Mouse (Mus musculus): ENCODE data around the gene Asb10. TPM values are rescaled to one million over a fixed set of nuclear protein-coding genes. Genes with fewer than 3 reads are reported as not detected.
A peak's percentile ranks its signal among the peaks of the same experiment; 100 is the strongest.

Gene Asb10
- polyA plus RNA-seq, 1 experiment from 2014 or later = 6.3 TPM

- 45% methylated on average over 5 of the region's 5 CpGs for WGBS
- H3K9ac ChIP-seq (ENCODE audit: low read length) = no peak overlapping the region
- peaks cover 25% of the 10 kb centered on the region for H3K27me3 ChIP-seq (ENCODE audit: control insufficient read depth, insufficient read depth, low read length)
- no peaks in the 10 kb centered on the region for H3K9me3 ChIP-seq (ENCODE audit: control insufficient read depth, low read length)
- no peak for ATAC-seq (ENCODE audit: insufficient number of reproducible peaks, insufficient read depth, low FRiP score, low read depth)
- no peak overlapping the region for H3K27ac ChIP-seq (replicated peaks in 1 of 2; ENCODE audit: control insufficient read depth in 1 of 2, insufficient read depth in 1 of 2, low read depth in 2 of 2, low read length in 2 of 2)
- H3K4me1 ChIP-seq (ENCODE audit: control insufficient read depth in 2 of 2, insufficient read depth in 2 of 2, low read length in 2 of 2) = 0 out of 4 replicates have a peak, but pooled peaks cover 0 to 1% of the 10 kb centered on the region in 2 experiments
- no peak overlapping the region for H3K4me2 ChIP-seq (ENCODE audit: low read length)
- no peaks in the 10 kb centered on the region; the same call in 1 of the 2 replicates for H3K36me3 ChIP-seq (ENCODE audit: control insufficient read depth, insufficient read depth, low read length)
- H3K4me3 ChIP-seq (ENCODE audit: control insufficient read depth in 1 of 2, insufficient read depth in 1 of 2, low read depth in 1 of 2, low read length in 2 of 2) = no peak overlapping the region
These were observed 6.5 kb downstream of the Asb10 start for GRCm38 (mm10) chr5:24534292-24534691.

- Histone ChIP-seq H3K4me3 (ENCODE audit: control insufficient read depth in 1 of 2, insufficient read depth in 1 of 2, low read depth in 1 of 2, low read length in 2 of 2) (no peak overlapping the region), H3K4me2 (ENCODE audit: low read length) (no peak overlapping the region), H3K9ac (ENCODE audit: low read length) (no peak overlapping the region), H3K9me3 (ENCODE audit: control insufficient read depth, low read length) (no peaks in the 10 kb centered on the region), H3K27me3 (ENCODE audit: control insufficient read depth, insufficient read depth, low read length) (peaks cover 34% of the 10 kb centered on the region), H3K36me3 (ENCODE audit: control insufficient read depth, insufficient read depth, low read length) (no peaks in the 10 kb centered on the region; the same call in 1 of the 2 replicates), H3K27ac (replicated peaks in 1 of 2; ENCODE audit: control insufficient read depth in 1 of 2, insufficient read depth in 1 of 2, low read depth in 2 of 2, low read length in 2 of 2) (no peak overlapping the region), H3K4me1 (ENCODE audit: control insufficient read depth in 2 of 2, insufficient read depth in 2 of 2, low read length in 2 of 2) (no peaks in the 10 kb centered on the region)
- no peak for ATAC-seq (ENCODE audit: insufficient number of reproducible peaks, insufficient read depth, low FRiP score, low read depth)
- WGBS = 61% methylated on average over 11 of the region's 11 CpGs
These were observed 7.4 kb downstream of the Asb10 start for GRCm38 (mm10) chr5:24533391-24533790.

GRCm38 (mm10) chr5:24530042-24530689, 10.6 kb downstream of the Asb10 start:
- H3K9ac ChIP-seq (ENCODE audit: low read length) = no peak overlapping the region
- no peak overlapping the region for H3K4me3 ChIP-seq (ENCODE audit: control insufficient read depth in 1 of 2, insufficient read depth in 1 of 2, low read depth in 1 of 2, low read length in 2 of 2)
- peak; percentile 48 for ATAC-seq (ENCODE audit: insufficient number of reproducible peaks, insufficient read depth, low FRiP score, low read depth)
- WGBS = 19% methylated on average over 24 of the region's 24 CpGs
- peaks cover 2 to 12% of the 10 kb centered on the region in 2 experiments; a peak in 3 of 4 replicates for H3K4me1 ChIP-seq (ENCODE audit: control insufficient read depth in 2 of 2, insufficient read depth in 2 of 2, low read length in 2 of 2)
- no peaks in the 10 kb centered on the region for H3K36me3 ChIP-seq (ENCODE audit: control insufficient read depth, insufficient read depth, low read length)
- peaks cover 65% of the 10 kb centered on the region for H3K27me3 ChIP-seq (ENCODE audit: control insufficient read depth, insufficient read depth, low read length)
- H3K4me2 ChIP-seq (ENCODE audit: low read length) = no peak overlapping the region
- no peaks in the 10 kb centered on the region for H3K9me3 ChIP-seq (ENCODE audit: control insufficient read depth, low read length)
- no peak overlapping the region for H3K27ac ChIP-seq (replicated peaks in 1 of 2; ENCODE audit: control insufficient read depth in 1 of 2, insufficient read depth in 1 of 2, low read depth in 2 of 2, low read length in 2 of 2)

- Histone ChIP-seq H3K27ac (replicated peaks in 1 of 2; ENCODE audit: control insufficient read depth in 1 of 2, insufficient read depth in 1 of 2, low read depth in 2 of 2, low read length in 2 of 2) (no peak overlapping the region), H3K27me3 (ENCODE audit: control insufficient read depth, insufficient read depth, low read length) (peaks cover 87% of the 10 kb centered on the region), H3K36me3 (ENCODE audit: control insufficient read depth, insufficient read depth, low read length) (no peaks in the 10 kb centered on the region), H3K9ac (ENCODE audit: low read length) (no peak overlapping the region), H3K9me3 (ENCODE audit: control insufficient read depth, low read length) (no peaks in the 10 kb centered on the region), H3K4me1 (ENCODE audit: control insufficient read depth in 2 of 2, insufficient read depth in 2 of 2, low read length in 2 of 2) (peaks cover 2 to 12% of the 10 kb centered on the region in 2 experiments; a peak in 3 of 4 replicates), H3K4me2 (ENCODE audit: low read length) (no peak overlapping the region), H3K4me3 (ENCODE audit: control insufficient read depth in 1 of 2, insufficient read depth in 1 of 2, low read depth in 1 of 2, low read length in 2 of 2) (no peak overlapping the region)
- no peak for ATAC-seq (ENCODE audit: insufficient number of reproducible peaks, insufficient read depth, low FRiP score, low read depth)
- 19% methylated on average over 6 of the region's 6 CpGs for WGBS
These were observed 13.0 kb downstream of the Asb10 start for GRCm38 (mm10) chr5:24527780-24528179.

GRCm38 (mm10) chr5:24526889-24527230, 13.9 kb downstream of the Asb10 start, which contains the start of gene Gbx1:
TSS of gene Gbx1 (minus strand) at chr5:24527202.
- WGBS = under 1% methylated on average over 31 of the region's 49 CpGs
- no peaks in the 10 kb centered on the region for H3K36me3 ChIP-seq (ENCODE audit: control insufficient read depth, insufficient read depth, low read length)
- no peak within 1 kb of the TSS for H3K27ac ChIP-seq (replicated peaks in 1 of 2; ENCODE audit: control insufficient read depth in 1 of 2, insufficient read depth in 1 of 2, low read depth in 2 of 2, low read length in 2 of 2)
- H3K4me2 ChIP-seq (ENCODE audit: low read length) = peak within 1 kb of the TSS; percentile 78
- no peaks in the 10 kb centered on the region for H3K9me3 ChIP-seq (ENCODE audit: control insufficient read depth, low read length)
- H3K27me3 ChIP-seq (ENCODE audit: control insufficient read depth, insufficient read depth, low read length) = peaks cover 95% of the 10 kb centered on the region
- peaks cover 2 to 12% of the 10 kb centered on the region in 2 experiments; a peak in 3 of 4 replicates for H3K4me1 ChIP-seq (ENCODE audit: control insufficient read depth in 2 of 2, insufficient read depth in 2 of 2, low read length in 2 of 2)
- H3K9ac ChIP-seq (ENCODE audit: low read length) = peak within 1 kb of the TSS; percentile 48; the same call in 1 of the 2 replicates
- 0 out of 2 replicates have a peak, but pooled peaks have one; percentile 9 for ATAC-seq (ENCODE audit: insufficient number of reproducible peaks, insufficient read depth, low FRiP score, low read depth)
- peak within 1 kb of the TSS; percentile 29 to 42; a peak in 3 of 4 replicates for H3K4me3 ChIP-seq (ENCODE audit: control insufficient read depth in 1 of 2, insufficient read depth in 1 of 2, low read depth in 1 of 2, low read length in 2 of 2)

GRCm38 (mm10) chr5:24526190-24526888, 14.4 kb downstream of the Asb10 start:
- Histone ChIP-seq H3K4me2 (ENCODE audit: low read length) (peak overlapping the region; percentile 78), H3K4me1 (ENCODE audit: control insufficient read depth in 2 of 2, insufficient read depth in 2 of 2, low read length in 2 of 2) (peaks cover 2 to 12% of the 10 kb centered on the region in 2 experiments; a peak in 3 of 4 replicates), H3K27me3 (ENCODE audit: control insufficient read depth, insufficient read depth, low read length) (peaks cover 96% of the 10 kb centered on the region), H3K9ac (ENCODE audit: low read length) (peak overlapping the region; percentile 48; the same call in 1 of the 2 replicates), H3K4me3 (ENCODE audit: control insufficient read depth in 1 of 2, insufficient read depth in 1 of 2, low read depth in 1 of 2, low read length in 2 of 2) (peak overlapping the region; percentile 29 to 42; a peak in 3 of 4 replicates), H3K9me3 (ENCODE audit: control insufficient read depth, low read length) (no peaks in the 10 kb centered on the region), H3K36me3 (ENCODE audit: control insufficient read depth, insufficient read depth, low read length) (no peaks in the 10 kb centered on the region), H3K27ac (replicated peaks in 1 of 2; ENCODE audit: control insufficient read depth in 1 of 2, insufficient read depth in 1 of 2, low read depth in 2 of 2, low read length in 2 of 2) (no peak overlapping the region)
- no peak for ATAC-seq (ENCODE audit: insufficient number of reproducible peaks, insufficient read depth, low FRiP score, low read depth)
- whole genome bisulfite sequencing = under 1% methylated on average over 90 of the region's 109 CpGs

- no peak for ATAC-seq (ENCODE audit: insufficient number of reproducible peaks, insufficient read depth, low FRiP score, low read depth)
- peak overlapping the region; percentile 29 to 42; a peak in 3 of 4 replicates for H3K4me3 ChIP-seq (ENCODE audit: control insufficient read depth in 1 of 2, insufficient read depth in 1 of 2, low read depth in 1 of 2, low read length in 2 of 2)
- WGBS = 4% methylated on average over 34 of the region's 34 CpGs
- H3K9ac ChIP-seq (ENCODE audit: low read length) = peak overlapping the region; percentile 48; the same call in 1 of the 2 replicates
- peak overlapping the region; percentile 78 for H3K4me2 ChIP-seq (ENCODE audit: low read length)
- H3K36me3 ChIP-seq (ENCODE audit: control insufficient read depth, insufficient read depth, low read length) = no peaks in the 10 kb centered on the region
- no peaks in the 10 kb centered on the region for H3K9me3 ChIP-seq (ENCODE audit: control insufficient read depth, low read length)
- peaks cover 2 to 12% of the 10 kb centered on the region in 2 experiments; a peak in 3 of 4 replicates for H3K4me1 ChIP-seq (ENCODE audit: control insufficient read depth in 2 of 2, insufficient read depth in 2 of 2, low read length in 2 of 2)
- H3K27ac ChIP-seq (replicated peaks in 1 of 2; ENCODE audit: control insufficient read depth in 1 of 2, insufficient read depth in 1 of 2, low read depth in 2 of 2, low read length in 2 of 2) = no peak overlapping the region
- peaks cover 91% of the 10 kb centered on the region for H3K27me3 ChIP-seq (ENCODE audit: control insufficient read depth, insufficient read depth, low read length)
These were observed 15.2 kb downstream of the Asb10 start for GRCm38 (mm10) chr5:24525360-24526189.

Measured in heart, embryonic 14.5 days (tissue).